Mouse (Mus musculus) thymus, adult 2 months (tissue): ENCODE results near the gene Rasl11b. TPM values are rescaled to one million over a fixed set of nuclear protein-coding genes. Genes with fewer than 3 reads are reported as not detected.

Source experiments
- DNase-seq: peaks from one replicate; pipeline ENCODE4 v3.0.0; 2021
- H3K27ac ChIP-seq: fragments of 200-500 bp; 2 replicates; pipeline ENCODE4 v1.5.1; 2012; ENCODE audit warnings: low read length, control low read depth; ENCODE audit not compliant: control insufficient read depth, insufficient read depth
- H3K27me3 ChIP-seq: fragments of 200-500 bp; 2 replicates; pipeline ENCODE4 v1.6.1; 2012; ENCODE audit warnings: mild to moderate bottlenecking, low read length, moderate library complexity, mixed read lengths; ENCODE audit not compliant: control insufficient read depth, insufficient read depth
- H3K36me3 ChIP-seq: fragments of 200-500 bp; 2 replicates; pipeline ENCODE4 v1.6.1; 2012; ENCODE audit warnings: mild to moderate bottlenecking, low read length, moderate library complexity; ENCODE audit not compliant: control insufficient read depth, insufficient read depth
- H3K4me1 ChIP-seq: fragments of 200-500 bp; replicated peaks from 2 replicates; pipeline ENCODE4 v1.6.1; 2012; ENCODE audit warnings: low read length; ENCODE audit not compliant: control insufficient read depth, insufficient read depth
- H3K4me3 ChIP-seq: fragments of 200-500 bp; 2 replicates; pipeline ENCODE4 v1.5.1; 2012; ENCODE audit warnings: mild to moderate bottlenecking, low read length, control low read depth, moderate library complexity; ENCODE audit not compliant: control insufficient read depth, insufficient read depth
- CTCF ChIP-seq: fragments of 200-500 bp; IDR thresholded peaks from 2 replicates; pipeline ENCODE4 v1.5.1; 2012; ENCODE audit warnings: mild to moderate bottlenecking, control low read depth, low read length, moderate library complexity, borderline replicate concordance; ENCODE audit not compliant: control insufficient read depth, poor library complexity, insufficient read depth; ENCODE audit errors: extremely low read depth
- POLR2A ChIP-seq: fragments of 200-500 bp; IDR thresholded peaks from 2 replicates; pipeline ENCODE4 v1.6.1; 2012; ENCODE audit warnings: mild to moderate bottlenecking, low read length, control low read depth, moderate library complexity; ENCODE audit not compliant: control insufficient read depth, poor library complexity, insufficient read depth; ENCODE audit errors: extremely low read depth
- WGBS: fragments of 180-500 bp; shearing (Covaris S2); methylation state at CpG from one replicate; pipeline ENCODE4 v1.1.7; 2018; 5-methylcytosine and 5-hydroxymethylcytosine counted together
- polyA plus RNA-seq: library from polyadenylated mRNA; depleted of rRNA; stranded (reverse); fragments of >200 nt; gene quantifications from 2 replicates; pipeline ENCODE4 v1.2.3, GENCODE M21; 2012

The Rasl11b gene
- polyA plus RNA-seq, 1 experiment, result 33.9 TPM

DNA sequence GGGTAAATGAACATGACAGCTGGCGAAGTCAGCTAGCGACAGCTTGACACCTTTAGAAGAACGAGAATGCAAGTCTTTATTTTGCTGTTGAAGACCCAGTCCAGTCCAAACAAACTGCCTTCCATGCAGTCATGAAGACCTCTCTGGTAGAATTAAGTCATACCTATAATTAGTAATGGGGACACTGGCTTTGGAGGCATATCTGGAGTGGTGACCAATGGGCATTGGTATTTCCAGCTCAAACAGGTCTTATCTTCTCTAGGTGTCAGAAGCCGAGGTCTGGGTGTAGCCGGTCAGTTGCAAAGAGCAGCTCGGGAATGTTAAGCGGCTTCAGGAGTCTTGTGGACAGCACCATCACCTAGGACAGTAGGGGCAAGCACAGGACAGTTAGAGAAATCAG is 11.0 kb downstream of the Rasl11b start:
- no peak overlapping the region for H3K4me3 ChIP-seq
- peaks cover 9% of the 10 kb centered on the region for H3K4me1 ChIP-seq
- no peak overlapping the region for H3K27ac ChIP-seq
- H3K27me3 ChIP-seq, result no peaks in the 10 kb centered on the region
- no peak for DNase-seq
- H3K36me3 ChIP-seq, result no peaks in the 10 kb centered on the region
- 97% methylated on average over 7 of the region's 7 CpGs for WGBS
- no peak for TF ChIP-seq POLR2A

GRCm38 (mm10) chr5:74206649-74207048 is 11.6 kb downstream of the Rasl11b start:
- Histone ChIP-seq H3K27me3 (no peaks in the 10 kb centered on the region), H3K36me3 (no peaks in the 10 kb centered on the region), H3K4me3 (no peak overlapping the region), H3K27ac (no peak overlapping the region), H3K4me1 (peaks cover 4% of the 10 kb centered on the region)
- DNase-seq, result no peak
- WGBS, result 95% methylated on average over 7 of the region's 7 CpGs
- TF ChIP-seq POLR2A, result no peak
- TF ChIP-seq CTCF, result no peak

GRCm38 (mm10) chr5:74207209-74207608 is 12.1 kb downstream of the Rasl11b start:
- Histone ChIP-seq H3K27ac (no peak overlapping the region), H3K36me3 (no peaks in the 10 kb centered on the region), H3K4me1 (peaks cover 3% of the 10 kb centered on the region), H3K4me3 (no peak overlapping the region), H3K27me3 (no peaks in the 10 kb centered on the region)
- over 99% methylated on average over 3 of the region's 3 CpGs for WGBS
- TF ChIP-seq POLR2A, result no peak
- no peak for TF ChIP-seq CTCF
- DNase-seq, result no peak

- TF ChIP-seq CTCF (no peak), POLR2A (no peak)
- Histone ChIP-seq H3K27me3 (no peaks in the 10 kb centered on the region), H3K4me3 (no peak overlapping the region), H3K4me1 (peaks cover 3% of the 10 kb centered on the region), H3K27ac (no peak overlapping the region), H3K36me3 (no peaks in the 10 kb centered on the region)
- WGBS, result 93% methylated on average over 7 of the region's 7 CpGs
- no peak for DNase-seq
Observed at GRCm38 (mm10) chr5:74208438-74208837, 13.4 kb downstream of the Rasl11b start.

GRCm38 (mm10) chr5:74209640-74210039 is 14.6 kb downstream of the Rasl11b start:
- TF ChIP-seq POLR2A, result no peak
- no peak for TF ChIP-seq CTCF
- 98% methylated on average over 4 of the region's 4 CpGs for WGBS
- Histone ChIP-seq H3K4me3 (no peak overlapping the region), H3K27ac (no peak overlapping the region), H3K27me3 (no peaks in the 10 kb centered on the region), H3K4me1 (peaks cover 3% of the 10 kb centered on the region), H3K36me3 (no peaks in the 10 kb centered on the region)
- no peak for DNase-seq

DNA sequence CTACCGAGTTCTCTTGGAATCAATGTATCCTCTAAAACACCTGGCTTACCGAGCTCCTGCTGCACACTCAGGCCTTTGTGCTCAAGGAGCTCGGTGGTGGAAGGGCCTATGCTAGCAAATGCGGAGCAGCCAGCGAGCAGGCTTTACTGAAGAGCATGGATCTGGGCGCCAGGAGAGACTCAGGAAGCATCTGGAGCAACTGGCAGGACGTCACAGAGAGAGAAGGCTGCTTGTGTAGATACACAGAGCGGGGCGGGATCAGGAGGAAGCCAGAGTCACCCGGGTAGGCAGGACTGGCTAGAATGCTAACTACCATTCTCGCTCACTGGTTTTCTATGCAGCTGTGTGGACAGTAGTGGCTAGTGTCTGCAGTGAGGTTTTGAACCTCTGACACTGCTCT is 16.3 kb downstream of the Rasl11b start:
- Histone ChIP-seq H3K4me3 (no peak overlapping the region), H3K4me1 (no peaks in the 10 kb centered on the region), H3K27me3 (no peaks in the 10 kb centered on the region), H3K36me3 (no peaks in the 10 kb centered on the region), H3K27ac (no peak overlapping the region)
- no peak for TF ChIP-seq POLR2A
- no peak for TF ChIP-seq CTCF
- whole genome bisulfite sequencing, result 95% methylated on average over 11 of the region's 11 CpGs
- DNase-seq, result no peak

DNA sequence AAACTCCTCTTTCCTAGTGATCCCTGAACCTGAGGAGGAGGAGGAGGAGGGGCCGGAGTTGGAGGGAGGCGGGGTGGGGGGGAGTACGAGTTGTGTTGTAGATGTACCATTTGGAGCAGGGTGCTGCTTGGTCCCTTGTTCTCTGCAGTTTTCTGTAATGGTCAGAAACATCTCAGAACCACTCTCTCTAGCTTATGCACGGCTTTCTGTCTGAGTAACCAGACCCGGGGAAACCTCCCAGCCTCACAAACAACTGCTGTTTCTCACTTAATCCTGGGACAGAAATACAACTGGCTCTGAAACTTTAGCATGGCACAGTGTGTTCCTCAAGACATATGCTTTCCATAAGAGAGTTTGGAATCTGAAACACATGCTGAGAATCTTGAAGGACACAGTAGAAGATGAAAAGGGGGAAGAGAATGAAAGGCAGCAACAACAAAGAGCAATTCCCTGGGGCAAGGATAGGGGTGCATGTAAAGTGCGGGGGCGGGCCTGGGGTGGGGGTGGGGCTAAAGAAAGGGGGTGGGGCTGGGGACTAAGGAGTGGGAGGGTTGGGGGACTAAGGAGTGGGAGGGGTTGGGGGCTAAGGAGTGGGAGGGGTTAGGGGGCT is 19.5 kb downstream of the Rasl11b start:
- TF ChIP-seq CTCF, result no peak
- TF ChIP-seq POLR2A, result no peak
- WGBS, result 87% methylated on average over 7 of the region's 7 CpGs
- H3K27ac ChIP-seq, result no peak overlapping the region
- H3K4me1 ChIP-seq, result no peaks in the 10 kb centered on the region
- no peaks in the 10 kb centered on the region for H3K27me3 ChIP-seq
- no peak overlapping the region for H3K4me3 ChIP-seq
- DNase-seq, result no peak
- no peaks in the 10 kb centered on the region for H3K36me3 ChIP-seq
